Mouse (Mus musculus) adrenal gland, postnatal 25 days (tissue): ENCODE data around the gene Pink1. TPM values are rescaled to one million over a fixed set of nuclear protein-coding genes. Genes with fewer than 3 reads are reported as not detected.

Experiments used
- microRNA-seq, 2 experiments: library from miRNA; unstranded; fragments of <30 nt; microRNA quantifications; one replicate each; pipeline ENCODE4 v1.2.0; 2021
- total RNA-seq: library from RNA; stranded (reverse); gene quantifications from 2 replicates; pipeline ENCODE4 v1.2.3, GENCODE M21; 2021

The Pink1 gene
- total RNA-seq, 1 experiment from 2014 or later, result 201 TPM

Small RNA genes lying within 50 kb of the gene (microRNA-seq; reads per million reads assigned to microRNA genes)
- gene Gm27646, result 0 to 1.0 reads per million in 2 experiments
- 0.36 to 2.7 reads per million in 2 experiments for gene Mir7019

Other genes with a start within 250 kb of the Pink1 start
- gene Hp1bp3, start 110.0 kb downstream of the Pink1 start, total RNA-seq, result 214 and 265 TPM in 2 replicates
- 2.1 and 2.3 TPM in 2 replicates for gene Sh2d5, start 75.9 kb downstream of the Pink1 start, total RNA-seq
- gene Kif17, start 75.9 kb downstream of the Pink1 start, total RNA-seq, result 2.4 and 4.3 TPM in 2 replicates
- gene Ddost, start 21.6 kb downstream of the Pink1 start, total RNA-seq, result 105 and 106 TPM in 2 replicates
- gene Cda, start 41.7 kb upstream of the Pink1 start, total RNA-seq, result 13.8 and 20.3 TPM in 2 replicates
- gene Fam43b, start 70.2 kb upstream of the Pink1 start, total RNA-seq, result 2.9 and 3.1 TPM in 2 replicates
- 26.7 and 50.4 TPM in 2 replicates for gene Mul1, start 108.4 kb upstream of the Pink1 start, total RNA-seq
- 24.8 and 26.3 TPM in 2 replicates for gene Camk2n1, start 128.0 kb upstream of the Pink1 start, total RNA-seq